Mouse (Mus musculus) CD4-positive, CD25-positive, alpha-beta regulatory T cell, adult 4 months (primary cell): ENCODE results near the gene Klk1b5. TPM values are rescaled to one million over a fixed set of nuclear protein-coding genes. Genes with fewer than 3 reads are reported as not detected.

Experiments used
- ATAC-seq: one replicate; pipeline ENCODE4 v1.8.0; 2017
- polyA plus RNA-seq, 2 experiments: library from polyadenylated mRNA; unstranded; fragments of 100-300 nt; shearing (Covaris generic); gene quantifications; one replicate each; pipeline ENCODE4 v1.2.1; 2017

Gene Klk1b5
- polyA plus RNA-seq, 2 experiments from 2014 or later = not detected

DNA sequence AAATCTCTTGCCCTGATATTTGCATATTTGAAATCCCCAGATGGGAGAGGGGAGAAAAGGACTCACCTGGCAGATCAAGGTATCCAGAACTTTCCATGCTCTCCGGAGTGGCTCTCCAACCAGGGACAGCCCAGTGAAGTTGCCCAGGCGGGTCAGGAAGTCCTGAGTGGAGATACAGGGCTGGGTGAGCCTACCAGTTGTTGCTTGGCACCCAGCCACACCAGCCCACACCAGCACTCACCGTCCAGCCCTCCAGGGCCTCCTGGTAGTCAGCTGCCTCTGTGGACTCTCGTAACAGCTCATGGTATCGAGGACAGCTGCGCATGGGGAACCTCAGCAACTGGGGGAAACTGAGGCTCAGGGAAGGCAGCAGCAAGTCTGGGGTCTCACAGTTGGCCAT, 39.2 kb downstream of the Klk1b5 start:
- no peak for ATAC-seq

DNA sequence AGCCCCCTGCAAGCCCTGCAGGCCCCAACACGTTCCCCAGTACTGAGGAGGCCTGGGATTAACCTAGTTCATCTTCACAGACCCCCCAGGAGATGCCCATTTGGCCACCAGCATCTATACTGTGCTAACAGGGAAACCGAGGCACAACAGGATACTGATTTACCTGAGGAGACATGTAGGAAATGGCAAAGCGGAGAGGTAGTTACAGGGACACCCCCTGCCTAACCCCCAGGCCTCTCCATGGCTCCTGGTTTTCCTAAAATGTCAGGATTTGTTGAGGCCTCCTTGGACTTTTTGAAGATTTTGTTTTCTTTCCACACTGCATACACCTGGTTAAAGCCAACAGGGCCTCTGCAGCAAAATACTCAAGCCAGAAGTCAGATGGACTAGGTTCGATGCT, 41.5 kb downstream of the Klk1b5 start, which contains the start of gene Acp4:
Acp4 (minus strand) TSS at position 101 of the 400 bp plus-strand sequence.
- no peak for ATAC-seq

GRCm38 (mm10) chr7:44260410-44260809, 44.7 kb downstream of the Klk1b5 start:
- ATAC-seq = no peak

GRCm38 (mm10) chr7:44261147-44261546, 45.4 kb downstream of the Klk1b5 start, which contains the start of gene Gm15517:
Gene Gm15517 (plus strand): TSS chr7:44261447.
- no peak for ATAC-seq

DNA sequence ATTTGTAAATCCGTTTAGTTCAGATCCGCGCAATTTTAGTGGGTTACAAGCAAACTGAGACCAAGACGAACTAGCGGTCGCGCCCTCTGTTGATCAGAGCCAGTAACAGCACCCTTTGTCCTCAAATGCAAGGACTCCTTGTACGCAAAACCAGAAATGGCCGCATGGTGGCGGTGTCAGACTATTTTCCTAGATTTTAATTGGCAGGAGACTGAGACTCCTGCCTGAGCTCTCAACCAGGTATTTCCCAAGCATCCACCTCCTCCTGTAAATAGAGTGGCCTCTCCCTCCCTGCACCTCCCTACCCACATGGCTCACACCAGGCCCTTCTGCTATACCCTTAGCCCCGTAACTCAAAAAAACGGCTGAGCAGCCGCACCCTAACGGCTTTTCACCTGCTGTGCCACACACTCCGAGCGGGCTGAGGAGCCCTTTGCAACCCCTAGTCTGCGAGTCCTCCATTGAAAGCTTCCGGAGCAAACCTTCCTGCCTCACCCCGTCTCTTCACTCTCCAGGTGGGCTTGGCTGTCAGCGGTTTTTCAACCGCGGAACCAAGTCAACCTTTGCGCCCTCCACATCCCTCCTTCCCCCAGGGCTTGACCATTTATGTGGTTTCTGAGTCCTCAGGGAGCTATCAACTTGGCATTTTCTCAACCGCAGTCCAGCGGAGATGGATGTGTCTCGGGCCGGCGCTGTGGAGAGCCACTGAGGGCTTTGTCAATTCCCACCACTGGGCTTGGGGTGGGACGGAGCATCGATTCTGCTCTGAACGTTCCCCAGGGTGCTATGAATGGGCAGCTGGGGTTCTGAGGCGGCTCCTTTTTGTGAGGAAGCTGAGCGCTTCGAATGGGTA, 47.3 kb downstream of the Klk1b5 start:
- ATAC-seq = peak; percentile 93

DNA sequence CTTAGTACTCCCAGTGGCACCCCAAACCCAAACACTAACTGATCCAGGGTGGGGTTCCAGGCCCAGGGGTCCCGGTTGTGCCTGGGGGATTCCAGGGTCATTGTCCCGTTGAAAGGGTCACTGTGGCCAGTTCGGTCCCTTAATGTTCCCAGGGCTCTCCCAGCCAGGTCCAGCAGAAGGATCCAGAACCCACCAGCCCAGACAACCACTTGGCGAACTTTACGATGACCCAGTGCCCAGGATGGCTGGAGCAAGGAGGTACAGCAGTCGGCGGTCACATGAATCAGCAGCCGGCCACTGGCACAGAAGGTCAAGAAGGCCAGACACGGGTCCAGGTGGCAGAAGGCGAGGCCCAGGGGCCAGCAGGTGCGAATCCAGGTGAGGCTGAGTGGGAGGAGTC, 52.4 kb downstream of the Klk1b5 start:
- no peak for ATAC-seq

DNA sequence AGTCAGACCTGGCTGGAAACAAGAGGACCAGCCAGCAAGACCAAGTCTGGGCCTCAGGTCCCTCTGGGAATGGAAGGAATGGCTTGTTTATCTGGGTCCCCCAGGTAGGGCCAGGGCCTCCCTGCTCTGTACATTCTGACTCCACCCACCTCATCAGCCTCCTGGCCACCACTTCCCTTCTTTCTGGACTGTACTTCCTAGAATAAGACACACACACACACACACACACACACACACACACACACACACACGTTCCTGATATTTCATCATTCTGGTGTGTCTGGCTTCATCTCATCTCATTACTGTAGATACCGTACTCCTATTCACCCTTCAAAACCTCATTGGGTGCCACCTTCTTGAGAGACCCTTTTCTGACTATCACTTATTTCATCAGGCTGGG, 53.7 kb downstream of the Klk1b5 start:
- no peak for ATAC-seq

Other genes with a start within 250 kb of the Klk1b5 start
- gene Klk1b1, start 249.2 kb upstream of the Klk1b5 start, polyA plus RNA-seq = not detected
- not detected for gene Klk1b9, start 239.9 kb upstream of the Klk1b5 start, polyA plus RNA-seq
- not detected for gene Klk1b11, start 220.1 kb upstream of the Klk1b5 start, polyA plus RNA-seq
- not detected for gene Klk1b26, start 203.8 kb upstream of the Klk1b5 start, polyA plus RNA-seq
- 1 to 10 TPM; 1.7 to 5.7 TPM for gene Klk1b27, start 163.7 kb upstream of the Klk1b5 start, polyA plus RNA-seq
- not detected for gene Klk1b21, start 113.6 kb upstream of the Klk1b5 start, polyA plus RNA-seq
- not detected for gene Klk1b22, start 103.3 kb upstream of the Klk1b5 start, polyA plus RNA-seq
- gene Klk1b16, start 79.2 kb upstream of the Klk1b5 start, polyA plus RNA-seq = not detected
- not detected for gene Klk1b24, start 27.7 kb upstream of the Klk1b5 start, polyA plus RNA-seq
- not detected for gene Klk1b3, start 17.8 kb upstream of the Klk1b5 start, polyA plus RNA-seq
- not detected for gene Klk1b4, start 8.5 kb upstream of the Klk1b5 start, polyA plus RNA-seq
- 1 to 10 TPM in 1 of 2 experiments, not detected in 1; 1.0 TPM for gene Klk1, start 9.4 kb downstream of the Klk1b5 start, polyA plus RNA-seq
- gene Gm36864, start 20.2 kb downstream of the Klk1b5 start, polyA plus RNA-seq = not detected
- 1 to 10 TPM in 1 of 2 experiments, under 1 TPM in 1; 0.93 to 1.7 TPM for gene 1700028J19Rik, start 30.8 kb downstream of the Klk1b5 start, polyA plus RNA-seq
- 100 to 1,000 TPM; 101 to 192 TPM for gene 2410002F23Rik, start 30.8 kb downstream of the Klk1b5 start, polyA plus RNA-seq
- gene Acp4, start 41.4 kb downstream of the Klk1b5 start, polyA plus RNA-seq = not detected
- not detected for gene Gm15517, start 45.5 kb downstream of the Klk1b5 start, polyA plus RNA-seq
- gene Clec11a, start 91.0 kb downstream of the Klk1b5 start, polyA plus RNA-seq = under 1 TPM; 0.35 to 0.66 TPM
- under 1 TPM; 0.12 to 0.58 TPM for gene Shank1, start 94.3 kb downstream of the Klk1b5 start, polyA plus RNA-seq
- not detected for gene Syt3, start 168.2 kb downstream of the Klk1b5 start, polyA plus RNA-seq
- gene 1700008O03Rik, start 169.9 kb downstream of the Klk1b5 start, polyA plus RNA-seq = not detected
- gene Lrrc4b, start 213.1 kb downstream of the Klk1b5 start, polyA plus RNA-seq = not detected
- under 1 TPM in 1 of 2 experiments, not detected in 1; 0.73 TPM for gene Aspdh, start 249.4 kb downstream of the Klk1b5 start, polyA plus RNA-seq